Mouse (Mus musculus) heart, postnatal 0 days (tissue): ENCODE measurements around the gene Otof.
A peak's percentile ranks its signal among the peaks of the same experiment; 100 is the strongest.

Source experiments
- CTCF ChIP-seq: IDR thresholded peaks from 2 replicates; pipeline ENCODE4 v1.5.1; 2016; ENCODE audit warnings: antibody characterized with exemption, control low read depth, low read depth
- EP300 ChIP-seq: IDR thresholded peaks from 2 replicates; pipeline ENCODE4 v1.6.1; 2016; ENCODE audit warnings: antibody characterized with exemption, low read depth

DNA sequence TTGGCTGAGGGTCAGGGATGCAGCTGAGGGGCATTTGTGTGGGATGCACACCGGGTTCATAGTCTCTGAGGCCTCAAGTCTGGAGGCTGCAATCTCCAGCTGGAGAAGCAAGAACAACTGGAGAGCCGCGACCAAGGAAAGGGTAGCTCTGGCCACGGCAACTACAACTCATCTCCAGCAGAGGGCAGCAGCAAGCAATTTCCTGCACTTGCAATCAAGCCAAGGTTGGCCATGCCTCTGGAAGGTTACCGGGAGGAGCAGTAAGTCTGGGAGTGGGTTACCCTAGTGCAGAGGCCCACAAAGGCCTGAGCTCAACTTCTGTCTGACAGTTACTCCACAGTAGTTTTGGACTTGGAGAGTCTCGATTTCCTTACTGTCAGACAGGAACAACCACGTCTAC is 70.3 kb downstream of the Otof start:
- TF ChIP-seq CTCF: peak; percentile 82
- no peak for TF ChIP-seq EP300
